Mouse (Mus musculus): ENCODE results near the gene Snrnp35. TPM values are rescaled to one million over a fixed set of nuclear protein-coding genes. Genes with fewer than 3 reads are reported as not detected.

Snrnp35 gene
- polyA plus RNA-seq, 1 experiment from 2014 or later, result 10.8 TPM

GRCm38 (mm10) chr5:124463462-124463861 lies 19.5 kb upstream of the Snrnp35 start:
- no peak overlapping the region for H3K9ac ChIP-seq
- no peaks in the 10 kb centered on the region for H3K4me1 ChIP-seq (replicated peaks)
- ATAC-seq (ENCODE audit: insufficient read depth), result no peak
- H3K4me3 ChIP-seq (replicated peaks), result no peak overlapping the region
- no peak overlapping the region for H3K4me2 ChIP-seq
- H3K27ac ChIP-seq (replicated peaks), result no peak overlapping the region
- H3K27me3 ChIP-seq, result no peaks in the 10 kb centered on the region
- WGBS (ENCODE audit: insufficient replicate concordance), result 81% methylated on average over 5 of the region's 5 CpGs
- peaks cover 64% of the 10 kb centered on the region for H3K36me3 ChIP-seq (replicated peaks)
- no peaks in the 10 kb centered on the region for H3K9me3 ChIP-seq (replicated peaks)

- Histone ChIP-seq H3K27me3 (no peaks in the 10 kb centered on the region), H3K27ac (replicated peaks) (no peak overlapping the region), H3K36me3 (replicated peaks) (peaks cover 63% of the 10 kb centered on the region), H3K9me3 (replicated peaks) (no peaks in the 10 kb centered on the region), H3K9ac (no peak overlapping the region), H3K4me3 (replicated peaks) (no peak overlapping the region), H3K4me2 (no peak overlapping the region), H3K4me1 (replicated peaks) (no peaks in the 10 kb centered on the region)
- ATAC-seq (ENCODE audit: insufficient read depth), result no peak
Observed at GRCm38 (mm10) chr5:124464905-124465304, 18.0 kb upstream of the Snrnp35 start.

- ATAC-seq (ENCODE audit: insufficient read depth), result no peak
- H3K4me3 ChIP-seq (replicated peaks), result no peak overlapping the region
- H3K4me2 ChIP-seq, result no peak overlapping the region
- H3K9me3 ChIP-seq (replicated peaks), result no peaks in the 10 kb centered on the region
- H3K27me3 ChIP-seq, result no peaks in the 10 kb centered on the region
- H3K4me1 ChIP-seq (replicated peaks), result 0 out of 2 replicates have a peak, but pooled peaks cover 2% of the 10 kb centered on the region
- no peak overlapping the region for H3K9ac ChIP-seq
- H3K36me3 ChIP-seq (replicated peaks), result peaks cover 35% of the 10 kb centered on the region
- 0 out of 2 replicates have a peak overlapping the region, but pooled peaks have one; percentile 6 for H3K27ac ChIP-seq (replicated peaks)
- WGBS (ENCODE audit: insufficient replicate concordance), result 73% methylated on average over 1 of the region's 1 CpGs
Observed at GRCm38 (mm10) chr5:124467766-124468165, 15.2 kb upstream of the Snrnp35 start.

GRCm38 (mm10) chr5:124468365-124468764 lies 14.6 kb upstream of the Snrnp35 start:
- 78% methylated on average over 7 of the region's 7 CpGs for WGBS (ENCODE audit: insufficient replicate concordance)
- Histone ChIP-seq H3K9me3 (replicated peaks) (no peaks in the 10 kb centered on the region), H3K4me2 (no peak overlapping the region), H3K4me3 (replicated peaks) (no peak overlapping the region), H3K36me3 (replicated peaks) (peaks cover 29% of the 10 kb centered on the region), H3K27me3 (no peaks in the 10 kb centered on the region), H3K9ac (no peak overlapping the region), H3K27ac (replicated peaks) (no peak overlapping the region), H3K4me1 (replicated peaks) (0 out of 2 replicates have a peak, but pooled peaks cover 5% of the 10 kb centered on the region)
- no peak for ATAC-seq (ENCODE audit: insufficient read depth)

GRCm38 (mm10) chr5:124469486-124469885 lies 13.4 kb upstream of the Snrnp35 start:
- 80% methylated on average over 6 of the region's 6 CpGs for WGBS (ENCODE audit: insufficient replicate concordance)
- H3K27ac ChIP-seq (replicated peaks), result no peak overlapping the region
- H3K9ac ChIP-seq, result no peak overlapping the region
- H3K4me2 ChIP-seq, result no peak overlapping the region
- no peak overlapping the region for H3K4me3 ChIP-seq (replicated peaks)
- H3K9me3 ChIP-seq (replicated peaks), result no peaks in the 10 kb centered on the region
- H3K36me3 ChIP-seq (replicated peaks), result peaks cover 23% of the 10 kb centered on the region
- no peaks in the 10 kb centered on the region for H3K27me3 ChIP-seq
- ATAC-seq (ENCODE audit: insufficient read depth), result no peak
- 0 out of 2 replicates have a peak, but pooled peaks cover 8% of the 10 kb centered on the region for H3K4me1 ChIP-seq (replicated peaks)

- Histone ChIP-seq H3K4me2 (no peak overlapping the region), H3K9ac (no peak overlapping the region), H3K4me3 (replicated peaks) (no peak overlapping the region), H3K27me3 (no peaks in the 10 kb centered on the region), H3K9me3 (replicated peaks) (no peaks in the 10 kb centered on the region), H3K27ac (replicated peaks) (no peak overlapping the region), H3K36me3 (replicated peaks) (peaks cover 23% of the 10 kb centered on the region), H3K4me1 (replicated peaks) (peaks cover 15% of the 10 kb centered on the region)
- ATAC-seq (ENCODE audit: insufficient read depth), result no peak
- 65% methylated on average over 6 of the region's 6 CpGs for WGBS (ENCODE audit: insufficient replicate concordance)
Observed at GRCm38 (mm10) chr5:124470591-124471171, 12.3 kb upstream of the Snrnp35 start.

GRCm38 (mm10) chr5:124478873-124479204 lies 4.1 kb upstream of the Snrnp35 start:
- H3K4me2 ChIP-seq, result peak overlapping the region; percentile 90; the same call in 1 of the 2 replicates
- no peaks in the 10 kb centered on the region for H3K9me3 ChIP-seq (replicated peaks)
- no peaks in the 10 kb centered on the region for H3K36me3 ChIP-seq (replicated peaks)
- H3K4me3 ChIP-seq (replicated peaks), result peak overlapping the region; percentile 74; the same call in 1 of the 2 replicates
- peak overlapping the region; percentile 68 for H3K27ac ChIP-seq (replicated peaks)
- H3K4me1 ChIP-seq (replicated peaks), result peaks cover 63% of the 10 kb centered on the region
- no peaks in the 10 kb centered on the region for H3K27me3 ChIP-seq
- no peak overlapping the region for H3K9ac ChIP-seq
- WGBS (ENCODE audit: insufficient replicate concordance), result 68% methylated on average over 1 of the region's 1 CpGs
- ATAC-seq (ENCODE audit: insufficient read depth), result no peak

GRCm38 (mm10) chr5:124480119-124480518 lies 2.8 kb upstream of the Snrnp35 start:
- Histone ChIP-seq H3K4me1 (replicated peaks) (peaks cover 72% of the 10 kb centered on the region), H3K36me3 (replicated peaks) (no peaks in the 10 kb centered on the region), H3K27me3 (no peaks in the 10 kb centered on the region), H3K9me3 (replicated peaks) (no peaks in the 10 kb centered on the region), H3K9ac (no peak overlapping the region), H3K27ac (replicated peaks) (peak overlapping the region; percentile 56), H3K4me2 (no peak overlapping the region), H3K4me3 (replicated peaks) (no peak overlapping the region)
- 54% methylated on average over 4 of the region's 4 CpGs for WGBS (ENCODE audit: insufficient replicate concordance)
- ATAC-seq (ENCODE audit: insufficient read depth), result no peak

- WGBS (ENCODE audit: insufficient replicate concordance), result 76% methylated on average over 4 of the region's 4 CpGs
- no peaks in the 10 kb centered on the region for H3K27me3 ChIP-seq
- no peak overlapping the region for H3K4me2 ChIP-seq
- no peak overlapping the region for H3K4me3 ChIP-seq (replicated peaks)
- H3K27ac ChIP-seq (replicated peaks), result no peak overlapping the region
- no peaks in the 10 kb centered on the region for H3K9me3 ChIP-seq (replicated peaks)
- H3K4me1 ChIP-seq (replicated peaks), result peaks cover 59% of the 10 kb centered on the region
- H3K9ac ChIP-seq, result no peak overlapping the region
- no peaks in the 10 kb centered on the region for H3K36me3 ChIP-seq (replicated peaks)
- ATAC-seq (ENCODE audit: insufficient read depth), result no peak
Observed at GRCm38 (mm10) chr5:124481714-124482113, 1.2 kb upstream of the Snrnp35 start.

- Histone ChIP-seq H3K9me3 (replicated peaks) (no peaks in the 10 kb centered on the region), H3K4me1 (replicated peaks) (peaks cover 52% of the 10 kb centered on the region), H3K27me3 (no peaks in the 10 kb centered on the region), H3K4me3 (replicated peaks) (peak overlapping the region; percentile 79), H3K4me2 (peak overlapping the region; percentile 79), H3K9ac (peak overlapping the region; percentile 83), H3K27ac (replicated peaks) (peak overlapping the region; percentile 97), H3K36me3 (replicated peaks) (no peaks in the 10 kb centered on the region)
- 6% methylated on average over 13 of the region's 13 CpGs for WGBS (ENCODE audit: insufficient replicate concordance)
- no peak for ATAC-seq (ENCODE audit: insufficient read depth)
Observed at GRCm38 (mm10) chr5:124482436-124482965, 433 bp upstream of the Snrnp35 start.

- H3K4me1 ChIP-seq (replicated peaks), result peaks cover 39% of the 10 kb centered on the region
- H3K27me3 ChIP-seq, result no peaks in the 10 kb centered on the region
- ATAC-seq (ENCODE audit: insufficient read depth), result peak; percentile 38
- H3K9me3 ChIP-seq (replicated peaks), result no peaks in the 10 kb centered on the region
- H3K36me3 ChIP-seq (replicated peaks), result no peaks in the 10 kb centered on the region
- peak overlapping the region; percentile 83 for H3K9ac ChIP-seq
- H3K4me2 ChIP-seq, result peak overlapping the region; percentile 79
- peak overlapping the region; percentile 79 for H3K4me3 ChIP-seq (replicated peaks)
- 5% methylated on average over 15 of the region's 15 CpGs for WGBS (ENCODE audit: insufficient replicate concordance)
- peak overlapping the region; percentile 97 for H3K27ac ChIP-seq (replicated peaks)
Observed at GRCm38 (mm10) chr5:124483655-124484396, 892 bp downstream of the Snrnp35 start.
